Mouse (Mus musculus) ES-E14 (cell line): ENCODE measurements around the gene Kalrn. TPM values are rescaled to one million over a fixed set of nuclear protein-coding genes. Genes with fewer than 3 reads are reported as not detected.

ENCODE experiments used
- DNase-seq: peaks from one replicate; pipeline ENCODE4 v3.0.0-alpha.2; 2013; ENCODE audit warnings: low read depth, low spot score
- H3K27ac ChIP-seq: 2 replicates; pipeline ENCODE4 v1.5.1; 2012; ENCODE audit warnings: low read depth, mild to moderate bottlenecking, low read length, moderate library complexity, mixed read lengths; ENCODE audit not compliant: poor library complexity, insufficient read depth, severe bottlenecking
- H3K36me3 ChIP-seq: 2 replicates; pipeline ENCODE4 v1.6.1; 2012; ENCODE audit warnings: mild to moderate bottlenecking, low read length, moderate library complexity, mixed read lengths; ENCODE audit not compliant: control insufficient read depth, poor library complexity, insufficient read depth, severe bottlenecking
- H3K4me1 ChIP-seq, 2 experiments: fragments of 150-350 bp in 1 of 2; sonication (generic) in 1 of 2; 2 replicates each; pipeline ENCODE4 v1.6.1; 2012; ENCODE audit warnings: low read length in 2 of 2, mild to moderate bottlenecking in 1 of 2, mixed read lengths in 1 of 2; ENCODE audit not compliant: control insufficient read depth in 2 of 2, insufficient read depth in 2 of 2, poor library complexity in 1 of 2
- H3K4me3 ChIP-seq, 2 experiments: fragments of 150-350 bp in 1 of 2; sonication (generic) in 1 of 2; 2 replicates each; pipeline ENCODE4 v1.5.1; 2012; ENCODE audit warnings: low read length in 2 of 2, low read depth in 1 of 2, mild to moderate bottlenecking in 1 of 2, mixed read lengths in 1 of 2; ENCODE audit not compliant: insufficient read depth in 1 of 2, poor library complexity in 1 of 2, severe bottlenecking in 1 of 2
- H3K9ac ChIP-seq: 2 replicates; pipeline ENCODE4 v1.6.1; 2012; ENCODE audit warnings: low read depth, mild to moderate bottlenecking, low read length, mixed read lengths; ENCODE audit not compliant: poor library complexity, insufficient read depth, severe bottlenecking
- H3K9me3 ChIP-seq: fragments of 150-350 bp; sonication (generic); 2 replicates; pipeline ENCODE4 v1.6.1; 2012; ENCODE audit warnings: low read depth, mild to moderate bottlenecking, low read length; ENCODE audit not compliant: control insufficient read depth, insufficient read depth
- CHD2 ChIP-seq: IDR thresholded peaks from 2 replicates; pipeline ENCODE4 v1.6.1; 2014; ENCODE audit warnings: mild to moderate bottlenecking, low read depth, low read length, inconsistent platforms
- HCFC1 ChIP-seq: IDR thresholded peaks from 2 replicates; pipeline ENCODE4 v1.6.1; 2012; ENCODE audit warnings: low read length, inconsistent platforms, borderline replicate concordance; ENCODE audit not compliant: insufficient read depth
- MAFK ChIP-seq: IDR thresholded peaks from 2 replicates; pipeline ENCODE4 v1.6.1; 2014; ENCODE audit warnings: mild to moderate bottlenecking, low read depth, low read length, inconsistent platforms; ENCODE audit not compliant: insufficient read depth
- ZC3H11A ChIP-seq: IDR thresholded peaks from 2 replicates; pipeline ENCODE4 v1.6.1; 2012; ENCODE audit warnings: low read depth, mild to moderate bottlenecking, inconsistent platforms, low read length, borderline replicate concordance
- ZNF384 ChIP-seq: IDR thresholded peaks from 2 replicates; pipeline ENCODE4 v1.6.1; 2012; ENCODE audit warnings: low read depth, low read length, inconsistent platforms
- in situ Hi-C, 2 experiments: fragments of 600-800 bp; cut with MboI; formaldehyde crosslinking; loops; one replicate each; pipeline ENCODE4 v1.15.1; 2025; ENCODE audit warnings: low sequenced_read_pairs in 2 of 2, inconsistent platforms in 1 of 2; ENCODE audit not compliant: unreplicated experiment in 2 of 2
- total RNA-seq: library from RNA; depleted of rRNA; stranded (reverse); fragments of 300-350 nt; gene quantifications from 2 replicates; pipeline ENCODE4 v1.2.3, GENCODE M21; 2012

The Kalrn gene
- total RNA-seq, 1 experiment: 15.7 TPM

DNA sequence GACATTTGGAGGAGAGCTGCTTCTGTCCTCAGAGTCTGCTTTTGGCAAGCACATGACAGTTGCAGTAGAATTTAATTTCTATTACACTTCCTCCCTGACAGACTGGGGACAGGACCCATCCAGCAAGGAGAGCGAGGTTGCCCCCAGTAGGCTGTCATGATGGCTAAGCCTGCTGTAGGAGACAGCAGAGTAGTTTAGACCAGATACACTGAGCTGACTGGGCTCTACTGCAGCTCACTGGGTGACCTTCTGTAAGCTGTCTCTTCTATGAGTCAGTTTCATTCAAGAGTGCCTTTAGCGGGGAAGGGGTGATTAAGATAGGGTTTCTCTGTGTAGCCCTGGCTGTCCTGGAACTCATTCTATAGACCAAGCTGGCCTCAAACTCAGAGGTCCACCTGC lies 634.2 kb downstream of the Kalrn start:
- in situ Hi-C loops: no loop called here
- TF ChIP-seq ZC3H11A: no peak
- no peak for TF ChIP-seq ZNF384
- TF ChIP-seq CHD2: no peak
- TF ChIP-seq HCFC1: no peak
- TF ChIP-seq MAFK: no peak
- Histone ChIP-seq H3K9ac (no peak overlapping the region), H3K4me3 (no peak overlapping the region), H3K36me3 (no peaks in the 10 kb centered on the region; the same call in 1 of the 2 replicates), H3K9me3 (no peaks in the 10 kb centered on the region), H3K4me1 (no peaks in the 10 kb centered on the region), H3K27ac (no peak overlapping the region)
- no peak for DNase-seq

DNA sequence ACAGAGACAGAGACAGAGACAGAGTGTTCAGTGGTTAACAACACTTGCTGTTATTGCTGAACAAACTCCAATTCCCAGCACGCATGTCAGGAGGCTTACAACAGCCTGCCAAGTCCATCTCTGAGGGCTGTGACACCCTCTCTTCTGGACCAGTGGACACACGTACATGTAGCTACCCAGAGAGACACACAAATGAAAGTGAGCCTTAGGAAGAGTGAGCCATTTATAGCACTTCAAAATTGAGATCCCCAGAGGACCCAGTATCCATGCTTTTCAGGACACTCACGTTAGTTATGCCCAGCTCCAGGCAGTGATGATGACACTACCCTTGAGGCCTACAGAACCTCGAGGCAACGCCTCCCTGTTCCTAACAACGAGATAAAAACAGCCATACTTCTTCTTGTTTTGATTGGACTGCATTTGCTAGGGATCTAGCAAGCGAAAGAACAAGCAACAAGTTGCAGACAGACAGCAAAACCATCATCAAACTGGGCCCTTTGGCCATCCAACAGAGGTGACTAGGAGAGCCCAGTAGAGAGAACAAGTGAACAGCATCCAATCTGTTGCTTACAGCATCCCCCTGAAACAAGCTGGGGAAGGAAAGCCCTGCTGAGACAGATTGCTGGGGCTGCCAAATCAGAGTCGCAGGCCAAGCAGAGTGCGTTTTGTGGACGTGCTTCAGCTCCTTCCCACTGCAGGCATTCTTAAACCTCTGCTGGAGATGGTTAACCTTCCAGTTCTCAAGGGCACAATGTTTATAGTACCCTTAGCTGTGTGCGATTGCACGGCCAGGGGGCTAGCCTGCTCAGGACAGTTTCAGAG lies 634.8 kb downstream of the Kalrn start:
- in situ Hi-C loops: no loop called here
- Histone ChIP-seq H3K36me3 (no peaks in the 10 kb centered on the region; the same call in 1 of the 2 replicates), H3K9me3 (no peaks in the 10 kb centered on the region), H3K27ac (no peak overlapping the region), H3K4me3 (no peak overlapping the region), H3K4me1 (no peaks in the 10 kb centered on the region), H3K9ac (no peak overlapping the region)
- TF ChIP-seq CHD2: no peak
- DNase-seq: no peak

DNA sequence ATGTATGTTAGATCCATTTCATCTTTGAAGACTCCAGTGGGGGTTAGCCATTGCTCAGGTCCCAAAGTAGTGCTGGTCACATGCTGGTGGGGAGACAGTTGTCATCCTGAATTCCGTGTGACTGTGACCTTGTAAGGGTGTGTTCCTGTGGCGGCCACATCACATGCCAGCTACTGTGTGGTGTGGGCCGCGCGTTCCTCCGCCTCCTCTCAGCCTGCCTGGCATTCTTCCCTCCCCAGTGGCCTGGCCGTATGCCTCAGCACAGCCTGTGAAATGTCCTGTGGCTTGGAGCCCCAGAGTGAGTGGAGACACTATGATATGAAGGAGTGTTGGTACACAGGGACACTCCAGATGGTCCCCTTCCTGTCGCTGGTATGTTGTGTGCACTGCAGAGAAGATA lies 635.8 kb downstream of the Kalrn start:
- Histone ChIP-seq H3K9ac (no peak overlapping the region), H3K4me1 (no peaks in the 10 kb centered on the region), H3K36me3 (no peaks in the 10 kb centered on the region; the same call in 1 of the 2 replicates), H3K27ac (no peak overlapping the region), H3K9me3 (no peaks in the 10 kb centered on the region), H3K4me3 (no peak overlapping the region)
- TF ChIP-seq ZC3H11A (no peak), CHD2 (no peak), HCFC1 (no peak), ZNF384 (no peak), MAFK (no peak)
- no peak for DNase-seq
- in situ Hi-C loops: no loop called here

DNA sequence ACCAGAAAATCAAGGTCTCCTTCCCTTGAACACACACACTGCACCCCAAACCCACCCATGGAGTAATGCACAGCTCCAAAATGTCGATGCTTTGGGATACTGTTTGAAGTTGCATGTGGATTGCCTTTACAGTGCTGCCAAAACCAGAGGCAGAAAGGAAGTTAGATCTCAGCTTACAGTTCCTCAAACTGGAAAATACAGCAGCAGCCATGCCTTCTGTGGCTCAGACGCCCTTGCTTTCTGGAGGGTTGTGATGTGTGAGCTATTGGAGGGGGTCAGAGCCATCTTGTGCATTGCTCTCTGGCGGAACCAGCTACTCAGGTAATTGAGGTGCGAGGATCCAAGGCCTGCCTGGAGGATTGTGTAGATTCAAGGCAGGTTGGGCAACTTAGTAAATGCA lies 636.4 kb downstream of the Kalrn start:
- H3K4me1 ChIP-seq: no peaks in the 10 kb centered on the region
- in situ Hi-C loops: no loop called here

More for the DNA sequence above, 636.4 kb downstream of the Kalrn start:
- no peak overlapping the region for H3K4me3 ChIP-seq
- DNase-seq: no peak
- no peak overlapping the region for H3K9ac ChIP-seq
- no peak for TF ChIP-seq ZC3H11A
- no peak for TF ChIP-seq ZNF384
- no peak for TF ChIP-seq HCFC1
- TF ChIP-seq CHD2: no peak
- TF ChIP-seq MAFK: no peak
- no peaks in the 10 kb centered on the region for H3K9me3 ChIP-seq
- no peaks in the 10 kb centered on the region; the same call in 1 of the 2 replicates for H3K36me3 ChIP-seq
- no peak overlapping the region for H3K27ac ChIP-seq
